Mouse (Mus musculus) E14TG2a.4 (cell line): ENCODE measurements around the gene Fam107a.

Source experiments
- CTCF ChIP-seq: conservative IDR thresholded peaks from 2 replicates; pipeline ENCODE4 v1.5.1; 2014; ENCODE audit warnings: low read length
- NANOG ChIP-seq: IDR thresholded peaks from 2 replicates; pipeline ENCODE4 v1.6.1; 2014; ENCODE audit warnings: borderline replicate concordance, low read length, mixed read lengths

DNA sequence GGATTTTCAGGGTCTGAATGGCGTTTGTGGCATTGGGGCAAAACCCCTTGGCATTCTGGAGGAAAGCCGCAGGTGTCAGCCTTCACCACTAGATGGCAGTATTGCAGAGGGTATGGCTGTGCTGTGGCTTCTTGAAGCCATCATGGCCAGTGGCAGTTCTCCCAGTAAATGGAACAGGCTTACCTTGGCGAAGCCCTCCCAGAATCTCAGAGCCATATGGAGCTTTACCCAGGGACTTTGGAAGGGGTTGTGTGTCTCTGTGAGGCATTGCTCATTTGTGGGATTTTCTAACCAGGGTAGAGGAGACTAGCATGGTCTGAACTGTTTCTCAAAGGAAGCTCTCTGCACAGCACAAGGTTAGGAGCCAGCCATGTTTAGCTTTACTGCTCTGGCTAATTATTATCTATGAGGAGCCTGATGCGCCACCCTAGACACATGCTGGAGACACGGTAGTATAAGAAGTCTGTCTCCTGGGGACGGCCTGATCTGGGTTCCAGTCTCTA is 38.2 kb upstream of the Fam107a start:
- TF ChIP-seq CTCF (peak; percentile 84), NANOG (no peak)
